Mouse (Mus musculus): ENCODE data around the gene Gm21244. TPM values are rescaled to one million over a fixed set of nuclear protein-coding genes. Genes with fewer than 3 reads are reported as not detected.
"Not testable (repeated sequence)": the region's sequence is repeated elsewhere in the genome, so short reads cannot be mapped to it uniquely, and the experiment has no call there.

Gene Gm21244
- total RNA-seq (2021): not detected
- long read RNA-seq, experiment 1: 0 reads
- long read RNA-seq, experiment 2: 0 reads

DNA sequence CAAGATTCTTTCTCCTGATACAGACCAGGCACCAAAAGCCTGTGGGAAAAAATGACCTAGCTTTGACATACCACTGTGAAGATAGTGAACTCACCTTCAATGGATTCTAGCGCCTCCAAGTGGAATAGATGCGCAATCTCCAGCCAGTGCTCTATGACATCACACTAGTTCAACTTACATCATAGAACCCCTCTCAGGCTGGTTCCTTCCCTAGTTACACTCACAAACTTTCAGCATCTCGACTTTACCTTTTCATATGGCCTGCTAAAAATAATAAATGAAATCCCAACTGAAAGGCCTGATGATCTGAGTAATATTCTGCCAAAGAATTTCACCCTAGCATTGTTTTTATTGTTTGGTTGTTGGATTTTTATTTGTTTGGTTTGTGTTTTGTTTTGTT lies at the start of gene Gm21244:
Gene Gm21244 (minus strand): TSS at position 101 of the 400 bp plus-strand sequence.
- intact Hi-C loops (cut with DNase I; ENCODE audit: low total_unique reads): not testable (repeated sequence)

More for the DNA sequence above, at the start of gene Gm21244:
- DNase-seq: not testable (repeated sequence)

Other genes with a start within 250 kb of the Gm21244 start
- not detected for gene Gm28998, start 84.5 kb upstream of the Gm21244 start, total RNA-seq (2021)
- not detected for gene Gm21788, start 235.7 kb upstream of the Gm21244 start, total RNA-seq (2021)

All from gastrocnemius, postnatal 14 days (tissue).